Mouse (Mus musculus): ENCODE measurements around the gene Timm29. TPM values are rescaled to one million over a fixed set of nuclear protein-coding genes. Genes with fewer than 3 reads are reported as not detected.

Timm29 gene
- total and polyA plus RNA-seq, 2 experiments from 2014 or later, result 61.7 to 81.5 TPM

DNA sequence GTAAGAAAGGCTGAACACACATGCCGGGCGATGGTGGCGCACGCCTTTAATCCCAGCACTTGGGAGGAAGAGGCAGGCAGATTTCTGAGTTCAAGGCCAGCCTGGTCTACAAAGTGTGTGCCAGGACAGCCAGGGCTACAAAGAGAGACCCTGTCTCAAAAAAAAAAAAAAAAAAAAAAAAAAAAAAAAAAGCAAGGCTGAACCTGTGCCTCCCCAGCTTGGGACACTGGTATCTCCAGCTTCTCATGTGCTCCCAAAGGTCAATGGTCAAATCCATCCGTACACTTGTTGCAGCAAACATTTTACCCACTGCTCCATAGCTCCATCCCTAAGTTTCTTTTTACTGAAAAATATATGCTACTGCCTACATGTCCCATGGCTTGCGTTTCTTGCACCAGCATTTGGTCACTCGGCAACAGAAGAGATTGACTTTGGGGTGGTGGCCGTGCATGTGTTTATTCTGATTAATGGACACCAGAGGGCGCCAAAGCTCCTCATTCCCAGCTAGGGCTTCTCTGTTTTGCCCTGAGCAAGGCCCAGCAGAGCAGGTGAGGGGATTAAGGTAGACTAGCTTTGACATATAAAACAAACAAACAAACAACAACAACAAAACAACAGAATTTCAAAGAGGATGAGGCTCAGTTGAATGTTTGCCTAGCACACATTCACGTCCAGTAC is 9.3 kb downstream of the Timm29 start:
- Histone ChIP-seq H3K27me3 (ENCODE audit: insufficient read depth, low read length) (no peaks in the 10 kb centered on the region), H3K9ac (no peak overlapping the region), H3K36me3 (ENCODE audit: insufficient read depth) (peaks cover 5% of the 10 kb centered on the region; the same call in 1 of the 2 replicates), H3K27ac (ENCODE audit: low read depth, low read length) (no peak overlapping the region), H3K9me3 (ENCODE audit: low read length) (no peaks in the 10 kb centered on the region), H3K4me1 (ENCODE audit: insufficient read depth) (no peaks in the 10 kb centered on the region), H3K4me3 (ENCODE audit: low read depth, low read length) (no peak overlapping the region), H3K4me2 (ENCODE audit: low read depth) (no peak overlapping the region)
- DNase-seq (peak; percentile 82), ATAC-seq (peak; percentile 78)
- 50% methylated on average over 10 of the region's 10 CpGs for WGBS
- peak; percentile 86 for TF ChIP-seq CTCF (IDR thresholded peaks at IDR 0.05; ENCODE audit: low read depth)

DNA sequence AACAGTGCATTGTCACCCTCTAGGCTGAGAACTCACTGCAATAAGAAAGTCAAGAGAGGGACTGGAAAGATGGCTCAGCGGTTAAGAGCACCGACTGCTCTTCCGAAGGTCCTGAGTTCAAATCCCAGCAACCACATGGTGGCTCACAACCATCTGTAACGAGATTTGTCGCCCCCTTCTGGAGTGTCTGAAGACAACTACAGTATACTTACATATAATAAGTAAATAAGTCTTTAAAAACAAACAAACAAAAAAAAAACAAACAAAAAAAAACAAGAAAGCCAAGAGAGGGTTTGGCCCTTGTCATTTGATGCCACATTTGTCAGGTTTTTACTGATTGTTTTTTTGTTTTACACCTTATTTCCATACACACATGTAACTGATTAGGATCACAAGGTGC is 11.6 kb downstream of the Timm29 start:
- TF ChIP-seq CTCF (IDR thresholded peaks at IDR 0.05; ENCODE audit: low read depth), result no peak
- no peak for ATAC-seq
- DNase-seq, result no peak
- WGBS, result 71% methylated on average over 5 of the region's 5 CpGs
- no peak overlapping the region for H3K4me2 ChIP-seq (ENCODE audit: low read depth)
- no peaks in the 10 kb centered on the region for H3K9me3 ChIP-seq (ENCODE audit: low read length)
- no peaks in the 10 kb centered on the region for H3K27me3 ChIP-seq (ENCODE audit: insufficient read depth, low read length)
- no peaks in the 10 kb centered on the region for H3K36me3 ChIP-seq (ENCODE audit: insufficient read depth)
- no peak overlapping the region for H3K9ac ChIP-seq
- no peak overlapping the region for H3K27ac ChIP-seq (ENCODE audit: low read depth, low read length)
- H3K4me3 ChIP-seq (ENCODE audit: low read depth, low read length), result no peak overlapping the region
- H3K4me1 ChIP-seq (ENCODE audit: insufficient read depth), result no peaks in the 10 kb centered on the region

DNA sequence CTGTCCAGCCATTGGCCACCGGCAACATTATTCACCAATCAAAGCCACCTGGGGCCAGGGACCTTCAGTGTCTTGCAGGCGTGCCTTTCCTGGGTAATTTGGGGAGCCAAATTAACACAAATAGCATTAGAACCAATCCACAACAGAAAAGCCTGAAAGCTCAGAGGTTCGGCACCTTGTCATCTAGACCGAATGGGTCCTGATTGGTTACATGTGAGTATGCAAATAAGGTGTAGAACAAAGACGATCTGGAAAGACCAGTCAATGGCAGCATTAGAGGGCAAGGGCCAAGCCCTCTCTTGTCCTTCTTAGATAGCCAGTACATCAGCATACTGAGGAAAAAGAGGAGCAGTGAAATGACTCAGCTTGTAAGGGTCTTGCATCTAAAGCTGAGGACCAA is 13.3 kb downstream of the Timm29 start:
- DNase-seq (no peak), ATAC-seq (no peak)
- H3K9ac ChIP-seq, result no peak overlapping the region
- H3K9me3 ChIP-seq (ENCODE audit: low read length), result no peaks in the 10 kb centered on the region
- H3K27ac ChIP-seq (ENCODE audit: low read depth, low read length), result no peak overlapping the region
- no peaks in the 10 kb centered on the region for H3K36me3 ChIP-seq (ENCODE audit: insufficient read depth)
- no peak for TF ChIP-seq CTCF (IDR thresholded peaks at IDR 0.05; ENCODE audit: low read depth)
- 70% methylated on average over 5 of the region's 5 CpGs for whole genome bisulfite sequencing
- no peaks in the 10 kb centered on the region for H3K27me3 ChIP-seq (ENCODE audit: insufficient read depth, low read length)
- H3K4me1 ChIP-seq (ENCODE audit: insufficient read depth), result no peaks in the 10 kb centered on the region
- H3K4me2 ChIP-seq (ENCODE audit: low read depth), result no peak overlapping the region
- H3K4me3 ChIP-seq (ENCODE audit: low read depth, low read length), result no peak overlapping the region

GRCm38 (mm10) chr9:21606648-21607047 is 14.1 kb downstream of the Timm29 start:
- H3K27me3 ChIP-seq (ENCODE audit: insufficient read depth, low read length), result no peaks in the 10 kb centered on the region
- H3K27ac ChIP-seq (ENCODE audit: low read depth, low read length), result no peak overlapping the region
- no peaks in the 10 kb centered on the region for H3K36me3 ChIP-seq (ENCODE audit: insufficient read depth)
- TF ChIP-seq CTCF (IDR thresholded peaks at IDR 0.05; ENCODE audit: low read depth), result no peak
- 92% methylated on average over 1 of the region's 1 CpGs for WGBS
- H3K4me3 ChIP-seq (ENCODE audit: low read depth, low read length), result no peak overlapping the region
- no peaks in the 10 kb centered on the region for H3K9me3 ChIP-seq (ENCODE audit: low read length)
- H3K4me2 ChIP-seq (ENCODE audit: low read depth), result no peak overlapping the region
- H3K4me1 ChIP-seq (ENCODE audit: insufficient read depth), result no peaks in the 10 kb centered on the region
- ATAC-seq (no peak), DNase-seq (no peak)
- no peak overlapping the region for H3K9ac ChIP-seq

- TF ChIP-seq CTCF (IDR thresholded peaks at IDR 0.05; ENCODE audit: low read depth), result no peak
- H3K36me3 ChIP-seq (ENCODE audit: insufficient read depth), result no peaks in the 10 kb centered on the region
- no peak overlapping the region for H3K4me3 ChIP-seq (ENCODE audit: low read depth, low read length)
- 100% methylated on average over 1 of the region's 1 CpGs for WGBS
- ATAC-seq (no peak), DNase-seq (no peak)
- no peak overlapping the region for H3K27ac ChIP-seq (ENCODE audit: low read depth, low read length)
- 0 out of 2 replicates have a peak, but pooled peaks cover 2% of the 10 kb centered on the region for H3K4me1 ChIP-seq (ENCODE audit: insufficient read depth)
- no peak overlapping the region for H3K9ac ChIP-seq
- H3K9me3 ChIP-seq (ENCODE audit: low read length), result no peaks in the 10 kb centered on the region
- no peaks in the 10 kb centered on the region for H3K27me3 ChIP-seq (ENCODE audit: insufficient read depth, low read length)
- H3K4me2 ChIP-seq (ENCODE audit: low read depth), result no peak overlapping the region
These were observed 17.3 kb downstream of the Timm29 start for GRCm38 (mm10) chr9:21609861-21610260.

- TF ChIP-seq CTCF (IDR thresholded peaks at IDR 0.05; ENCODE audit: low read depth), result no peak
- no peak for ATAC-seq
- Histone ChIP-seq H3K9ac (peak overlapping the region; percentile 74), H3K4me1 (ENCODE audit: insufficient read depth) (peaks cover 27% of the 10 kb centered on the region), H3K9me3 (ENCODE audit: low read length) (no peaks in the 10 kb centered on the region), H3K36me3 (ENCODE audit: insufficient read depth) (no peaks in the 10 kb centered on the region), H3K4me2 (ENCODE audit: low read depth) (peak overlapping the region; percentile 75), H3K4me3 (ENCODE audit: low read depth, low read length) (peak overlapping the region; percentile 74), H3K27ac (ENCODE audit: low read depth, low read length) (peak overlapping the region; percentile 98), H3K27me3 (ENCODE audit: insufficient read depth, low read length) (no peaks in the 10 kb centered on the region)
- DNase-seq, result no peak
- WGBS, result 77% methylated on average over 15 of the region's 15 CpGs
These were observed 22.5 kb downstream of the Timm29 start for GRCm38 (mm10) chr9:21614864-21615616.

DNA sequence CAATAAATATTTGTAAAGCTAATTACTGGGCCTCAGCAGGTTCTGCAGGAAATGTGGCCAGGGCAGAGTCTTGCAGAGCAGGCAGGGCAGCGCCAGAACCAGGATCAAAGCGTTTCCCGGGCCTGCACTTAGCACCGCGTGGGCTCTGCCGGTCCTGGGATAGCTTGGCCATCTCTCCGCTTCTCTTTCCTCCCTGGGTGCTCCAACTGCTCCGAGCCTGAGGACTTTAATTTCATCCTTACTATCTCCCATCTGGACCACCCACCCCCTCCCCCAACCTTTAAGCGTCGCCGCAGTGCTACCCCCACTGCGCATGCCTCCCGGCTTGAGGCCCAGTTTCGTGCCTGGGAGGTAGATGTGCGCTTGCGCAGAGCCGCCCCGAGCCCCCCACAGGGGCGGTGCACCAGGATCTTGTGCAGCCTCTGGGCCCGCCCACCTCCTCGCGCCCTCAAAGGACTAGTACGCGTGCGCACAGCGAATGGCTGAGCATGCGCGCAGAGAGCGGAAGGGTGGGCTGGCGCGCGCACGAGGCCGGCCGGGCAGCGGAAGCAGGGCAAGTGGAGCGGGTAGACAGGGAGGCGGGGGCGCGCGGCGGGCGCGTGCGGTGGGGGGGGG is 23.2 kb downstream of the Timm29 start, which contains the start of gene Smarca4:
TSS of gene Smarca4 (plus strand) at position 553 of the 615 bp plus-strand sequence.
- H3K4me1 ChIP-seq (ENCODE audit: insufficient read depth), result peaks cover 27% of the 10 kb centered on the region
- peak within 1 kb of the TSS; percentile 99 for H3K9ac ChIP-seq
- no peak for TF ChIP-seq CTCF (IDR thresholded peaks at IDR 0.05; ENCODE audit: low read depth)
- WGBS, result 3% methylated on average over 45 of the region's 45 CpGs
- H3K27ac ChIP-seq (ENCODE audit: low read depth, low read length), result peak within 1 kb of the TSS; percentile 99
- H3K9me3 ChIP-seq (ENCODE audit: low read length), result no peaks in the 10 kb centered on the region
- ATAC-seq (peak; percentile 96), DNase-seq (peak; percentile 100)
- no peaks in the 10 kb centered on the region for H3K27me3 ChIP-seq (ENCODE audit: insufficient read depth, low read length)
- no peaks in the 10 kb centered on the region for H3K36me3 ChIP-seq (ENCODE audit: insufficient read depth)
- H3K4me2 ChIP-seq (ENCODE audit: low read depth), result peak within 1 kb of the TSS; percentile 75
- peak within 1 kb of the TSS; percentile 74 for H3K4me3 ChIP-seq (ENCODE audit: low read depth, low read length)

Data from forebrain, postnatal 0 days (tissue).